Mouse (Mus musculus) layer of hippocampus, adult 11-12 months (tissue): ENCODE results near the gene E330017A01Rik.
"Not testable (repeated sequence)": the region's sequence is repeated elsewhere in the genome, so short reads cannot be mapped to it uniquely, and the experiment has no call there.

ENCODE experiments used
- DNase-seq: peaks from one replicate; pipeline ENCODE4 v3.0.0; 2022; ENCODE audit warnings: low spot score

Gene E330017A01Rik

GRCm38 (mm10) chr16:58638689-58639175 lies at the start of gene E330017A01Rik:
Gene E330017A01Rik (minus strand): TSS chr16:58638739.
- no peak for DNase-seq

GRCm38 (mm10) chr16:58685548-58686537 lies 47.3 kb upstream of the E330017A01Rik start:
- no peak for DNase-seq

DNA sequence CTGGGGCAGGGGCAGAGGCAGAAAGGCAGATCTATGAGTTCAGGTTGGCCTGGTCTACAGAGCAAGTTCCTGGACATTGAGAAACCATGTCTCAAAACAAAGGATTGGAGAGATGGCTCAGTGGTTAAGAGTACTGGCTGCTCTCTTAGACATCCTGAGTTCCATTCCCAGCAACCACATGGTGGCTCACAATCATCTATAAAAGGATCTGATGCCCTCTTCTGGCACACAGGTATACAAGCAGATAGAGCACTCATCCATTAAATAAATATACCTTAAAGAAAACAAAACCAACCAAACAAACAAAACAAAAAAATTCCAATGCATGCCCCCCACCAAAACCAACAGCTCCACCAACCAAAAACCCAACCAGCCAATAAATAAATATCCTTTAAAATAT lies 46.0 kb upstream of the E330017A01Rik start:
- no peak for DNase-seq

- DNase-seq, result no peak
These were observed 45.4 kb upstream of the E330017A01Rik start for GRCm38 (mm10) chr16:58683911-58684310.

DNA sequence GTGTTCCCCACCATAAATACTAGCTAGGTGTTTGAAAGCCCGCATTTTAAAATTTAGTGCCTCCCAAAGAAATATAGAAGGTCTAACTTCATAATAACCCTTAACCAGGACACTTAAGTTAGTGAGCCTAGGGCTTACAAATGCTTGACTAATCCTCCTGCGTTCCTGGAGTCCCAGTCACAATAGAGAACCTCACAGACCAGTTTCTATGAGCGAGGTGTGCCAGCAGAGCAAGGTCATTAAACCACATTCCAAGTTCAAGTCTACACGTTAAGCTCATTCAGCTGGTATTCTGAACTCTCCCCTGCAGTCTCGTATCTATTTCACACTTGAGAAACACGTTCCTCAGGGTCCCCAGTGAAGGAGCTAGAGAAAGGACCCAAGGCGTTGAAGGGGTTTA lies 44.3 kb upstream of the E330017A01Rik start:
- DNase-seq, result no peak

DNA sequence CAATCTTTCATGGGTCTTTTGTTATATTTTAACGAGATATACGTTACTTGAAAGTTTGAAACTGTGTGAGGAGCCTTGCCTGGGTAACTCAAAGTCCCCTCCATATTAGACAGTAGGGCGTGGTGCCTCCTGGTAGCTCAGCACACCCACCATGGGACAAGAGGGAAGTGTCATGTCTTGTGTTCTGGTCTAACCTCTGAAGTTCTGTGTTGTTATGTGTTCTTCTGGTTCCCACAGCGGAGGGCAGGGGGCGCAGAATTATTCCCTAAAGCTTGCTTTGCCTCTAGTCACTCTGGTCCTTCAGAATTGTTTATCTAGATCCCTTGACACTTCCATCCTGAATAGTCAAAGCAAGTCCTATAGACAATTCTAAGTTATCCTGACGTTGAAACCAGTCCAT lies 43.5 kb upstream of the E330017A01Rik start:
- no peak for DNase-seq

- no peak for DNase-seq
These were observed 40.1 kb upstream of the E330017A01Rik start for GRCm38 (mm10) chr16:58678660-58679059.

GRCm38 (mm10) chr16:58677491-58677890 lies 39.0 kb upstream of the E330017A01Rik start:
- peak; percentile 30 for DNase-seq

DNA sequence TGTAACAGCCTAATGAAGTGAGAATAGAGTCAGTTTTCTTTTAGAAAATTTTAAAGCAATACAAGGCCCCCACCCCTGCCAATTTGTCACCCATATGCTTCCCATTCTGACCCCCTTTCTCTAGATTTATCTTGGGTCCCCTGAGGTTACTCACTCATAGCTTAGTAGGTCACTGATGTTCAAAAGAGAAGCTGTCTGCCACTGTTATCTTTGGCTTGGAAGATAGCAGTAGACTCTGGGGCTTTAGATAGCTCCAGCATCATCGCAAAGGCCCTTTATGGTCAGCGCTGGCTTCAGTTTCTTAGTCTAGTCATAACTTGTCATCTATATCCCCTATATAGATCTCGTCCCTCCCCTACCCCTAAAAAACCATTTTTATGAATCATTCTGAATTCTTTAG lies 38.1 kb upstream of the E330017A01Rik start:
- DNase-seq, result no peak

DNA sequence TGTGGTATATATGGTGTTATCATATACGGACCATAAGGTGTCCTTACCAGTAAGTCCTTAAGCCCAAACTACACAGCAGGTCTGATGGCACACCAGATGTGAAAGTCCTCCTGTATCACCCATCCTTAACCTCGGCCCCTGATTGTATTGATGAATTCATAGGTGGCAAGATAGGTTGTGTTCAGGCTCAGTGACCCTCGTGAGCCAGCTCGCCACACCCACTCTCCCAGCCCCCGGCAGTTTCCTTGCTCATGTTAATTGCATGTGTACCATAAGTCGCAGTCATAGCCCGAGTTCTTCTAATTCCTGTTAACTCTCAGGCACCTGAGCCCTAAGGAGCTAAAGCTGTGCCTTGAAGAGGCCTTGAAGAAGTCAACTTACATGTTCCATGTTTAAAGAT lies 37.6 kb upstream of the E330017A01Rik start:
- DNase-seq, result no peak

GRCm38 (mm10) chr16:58675256-58675655 lies 36.7 kb upstream of the E330017A01Rik start:
- peak; percentile 75 for DNase-seq

DNA sequence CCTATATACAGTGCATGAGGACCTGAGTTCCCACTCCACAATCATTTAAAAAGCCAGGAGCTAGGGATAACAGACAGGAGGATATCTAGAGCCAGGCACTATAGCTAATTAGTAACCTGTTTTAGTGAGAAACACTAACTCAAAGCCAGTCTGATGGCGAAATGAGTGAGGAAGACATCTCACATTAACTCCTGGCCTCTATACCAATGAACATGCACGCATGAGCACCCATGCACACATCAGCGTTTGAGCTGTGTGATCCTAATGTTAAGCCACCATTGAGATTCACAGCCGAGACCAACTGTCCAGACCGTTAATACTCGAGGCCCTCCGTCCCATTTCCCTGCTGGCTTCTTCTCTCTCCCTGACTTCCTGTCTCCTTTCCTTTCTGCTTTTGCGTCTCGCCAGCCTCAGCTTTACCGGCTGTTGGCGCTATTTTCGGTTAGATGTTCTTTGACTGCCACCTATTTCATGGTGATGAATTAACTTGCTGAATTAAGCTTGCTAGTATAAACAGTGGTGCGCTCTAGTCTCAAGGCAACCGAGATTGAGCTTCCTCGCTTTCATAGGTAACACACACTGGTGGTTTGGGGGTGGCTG lies 35.4 kb upstream of the E330017A01Rik start:
- no peak for DNase-seq

GRCm38 (mm10) chr16:58672396-58672795 lies 33.9 kb upstream of the E330017A01Rik start:
- no peak for DNase-seq

DNA sequence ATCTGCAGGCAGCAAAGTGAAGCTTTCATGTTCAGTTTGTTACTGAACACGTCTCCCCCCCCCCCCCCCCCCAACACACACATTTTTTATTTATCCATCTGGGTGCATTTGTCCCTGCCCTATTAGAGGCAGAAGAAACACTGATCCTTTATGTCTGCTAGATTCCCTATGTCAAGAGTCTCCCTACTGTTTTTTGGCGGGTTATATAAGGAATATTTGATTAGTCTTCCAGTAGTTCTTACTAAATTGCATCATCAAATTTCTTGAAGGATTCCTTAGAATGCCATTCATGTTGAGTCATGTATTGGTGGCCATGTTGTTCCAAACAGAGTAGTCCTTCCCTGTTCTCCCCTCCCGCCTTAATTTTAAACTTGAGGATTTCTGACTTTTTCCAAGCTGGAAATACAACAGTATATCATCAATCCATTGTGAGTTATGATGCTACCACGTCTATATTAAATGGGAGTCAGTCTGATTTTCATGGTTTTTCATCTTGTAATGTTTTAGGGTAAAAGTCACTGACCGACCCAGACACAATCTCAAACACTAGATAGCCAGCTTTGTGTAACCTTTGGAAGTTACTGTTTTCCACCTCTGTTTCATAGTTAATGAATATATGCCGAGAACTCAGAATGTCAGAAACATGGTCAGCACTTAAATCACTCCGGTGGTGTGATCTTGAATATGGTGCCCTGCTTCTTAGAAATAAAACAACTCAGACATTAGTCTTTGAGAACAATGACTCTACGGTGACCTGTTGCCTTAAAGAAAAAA lies 32.9 kb upstream of the E330017A01Rik start:
- no peak for DNase-seq

DNA sequence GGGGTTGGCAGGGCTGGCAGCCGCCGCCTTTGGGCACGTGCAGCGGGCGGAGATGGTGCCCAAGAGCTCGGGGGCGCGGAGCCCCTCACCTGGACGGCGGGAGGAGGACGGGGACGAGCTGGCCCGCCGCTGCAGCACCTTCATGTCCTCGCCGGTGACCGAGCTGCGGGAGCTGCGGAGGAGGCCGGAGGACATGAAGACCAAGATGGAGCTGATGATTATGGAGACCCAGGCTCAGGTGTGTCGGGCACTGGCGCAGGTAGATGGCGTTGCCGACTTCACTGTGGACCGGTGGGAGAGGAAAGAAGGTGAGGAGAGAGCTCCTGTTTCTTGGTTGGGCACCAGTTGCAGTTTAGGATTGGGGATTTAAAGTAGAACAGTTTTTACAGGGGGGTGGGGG lies 32.1 kb upstream of the E330017A01Rik start:
- DNase-seq, result no peak

- DNase-seq, result peak; percentile 80
These were observed 31.5 kb upstream of the E330017A01Rik start, which contains the start of gene Cpox for GRCm38 (mm10) chr16:58669917-58670630. Gene Cpox (plus strand): TSS chr16:58670292.

GRCm38 (mm10) chr16:58669264-58669663 lies 30.7 kb upstream of the E330017A01Rik start:
- peak; percentile 4 for DNase-seq

DNA sequence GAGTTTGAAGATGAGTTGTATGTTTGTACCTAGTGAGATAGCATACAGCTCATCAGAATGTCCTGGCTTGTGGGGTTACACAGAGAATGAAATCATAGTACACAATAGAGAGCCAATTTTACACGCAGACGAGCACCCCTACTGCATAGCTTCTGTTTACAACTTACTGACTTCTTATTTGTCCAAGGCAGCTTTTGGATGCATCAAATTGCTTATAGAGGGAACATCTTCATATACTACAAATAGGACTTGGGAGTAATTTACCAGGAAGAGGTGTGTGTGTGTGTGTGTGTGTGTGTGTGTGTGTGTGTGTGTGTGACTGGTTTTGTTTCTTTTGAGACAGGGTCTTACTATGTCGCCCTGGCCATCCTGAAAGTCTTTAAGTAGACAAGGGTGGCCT lies 30.0 kb upstream of the E330017A01Rik start:
- DNase-seq, result peak; percentile 1

DNA sequence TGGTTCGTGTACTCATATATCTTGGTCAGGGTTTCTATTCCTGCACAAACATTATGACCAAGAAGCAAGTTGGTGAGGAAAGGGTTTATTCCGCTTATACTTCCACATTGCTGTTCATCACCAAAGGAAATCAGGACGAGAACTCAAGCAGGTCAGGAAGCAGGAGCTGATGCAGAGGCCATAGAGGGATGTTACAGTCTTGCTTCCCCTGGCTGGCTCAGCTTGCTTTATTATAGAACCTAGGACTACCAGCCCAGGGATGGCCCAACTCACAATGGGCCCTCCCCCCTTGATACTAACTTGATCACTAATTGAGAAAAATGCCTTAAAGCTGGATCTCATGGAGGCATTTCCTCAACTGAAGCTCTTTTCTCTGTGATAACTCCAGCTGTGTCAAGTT lies 28.1 kb upstream of the E330017A01Rik start:
- not testable (repeated sequence) for DNase-seq

- DNase-seq, result not testable (repeated sequence)
These were observed 26.6 kb upstream of the E330017A01Rik start for GRCm38 (mm10) chr16:58665137-58665536.

DNA sequence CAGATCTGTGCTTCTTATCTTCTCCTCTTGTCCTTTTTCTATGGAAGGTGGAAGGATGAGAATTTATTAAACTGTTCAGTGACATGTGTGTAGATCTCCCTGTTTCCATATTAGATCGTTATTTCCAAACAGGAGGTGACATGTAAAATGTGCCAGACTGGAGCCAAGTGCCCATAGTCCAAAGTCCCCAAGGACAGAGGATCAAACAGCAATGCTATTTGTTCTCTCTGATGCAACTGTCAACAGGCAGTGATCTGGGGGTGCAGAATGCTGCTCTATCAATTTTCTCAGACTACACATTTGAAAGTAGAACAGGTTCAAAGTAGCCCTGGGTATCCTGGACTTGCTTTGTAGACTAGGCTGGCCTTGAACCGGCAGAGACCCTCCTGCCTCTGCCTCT lies 25.3 kb upstream of the E330017A01Rik start:
- DNase-seq, result no peak
